Mouse (Mus musculus): ENCODE data around the gene Tbc1d22b.

DNA sequence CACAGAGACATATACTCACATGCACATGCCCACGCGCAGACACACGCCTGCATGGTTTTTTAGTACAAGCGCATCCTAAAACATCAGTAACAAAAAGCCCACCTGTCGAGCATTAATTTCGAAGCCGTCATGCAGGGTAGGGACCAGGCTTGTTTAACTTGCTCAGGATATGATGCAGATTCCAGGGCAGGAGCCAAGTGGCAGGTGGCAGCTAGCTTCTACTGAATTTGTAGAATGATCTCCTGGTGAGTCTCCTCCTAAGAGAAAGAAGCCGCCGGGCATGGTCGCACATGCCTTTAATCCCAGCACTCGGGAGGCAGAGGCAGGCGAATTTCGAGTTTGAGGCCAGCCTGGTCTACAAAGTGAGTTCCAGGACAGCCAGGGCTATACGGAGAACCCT is 49.5 kb downstream of the Tbc1d22b start:
- no peak for TF ChIP-seq USF1 (IDR thresholded peaks at IDR 0.05; ENCODE audit: low read depth)
- no peak for TF ChIP-seq MYOG (IDR thresholded peaks at IDR 0.05; ENCODE audit: control insufficient read depth in 1 of 3, insufficient read depth in 1 of 3, insufficient read length in 2 of 3, low read depth in 2 of 3)
- TF ChIP-seq MAX (IDR thresholded peaks at IDR 0.05; ENCODE audit: low read depth), result no peak
- TF ChIP-seq POLR2A (IDR thresholded peaks at IDR 0.05; ENCODE audit: insufficient read length, low read depth), result no peak
- TF ChIP-seq E2F4 (IDR thresholded peaks at IDR 0.05; ENCODE audit: insufficient read depth), result no peak
- no peak for TF ChIP-seq TCF3 (IDR thresholded peaks at IDR 0.05; ENCODE audit: insufficient read length, low read depth)
- no peak for TF ChIP-seq MYOD1 (IDR thresholded peaks at IDR 0.05; ENCODE audit: control insufficient read depth in 1 of 3, insufficient read length in 2 of 3, low read depth in 2 of 3)
- TF ChIP-seq TCF12 (IDR thresholded peaks at IDR 0.05; ENCODE audit: insufficient read depth, poor library complexity, severe bottlenecking), result no peak
- TF ChIP-seq CEBPB (IDR thresholded peaks at IDR 0.05; ENCODE audit: insufficient read depth, poor library complexity, severe bottlenecking), result no peak
- TF ChIP-seq POLR2AphosphoS2 (IDR thresholded peaks at IDR 0.05; ENCODE audit: insufficient read length, low read depth), result no peak
- TF ChIP-seq REST (IDR thresholded peaks at IDR 0.05; ENCODE audit: insufficient read depth, insufficient read length), result no peak
- TF ChIP-seq SRF (IDR thresholded peaks at IDR 0.05; ENCODE audit: control insufficient read depth, insufficient read length, low read depth), result no peak
